Mouse (Mus musculus) midbrain, postnatal 0 days (tissue): Measurements from ENCODE around the gene Disc1. TPM values are rescaled to one million over a fixed set of nuclear protein-coding genes. Genes with fewer than 3 reads are reported as not detected.

Experiments used
- ATAC-seq: fragments of 200-750 bp; cut with Nextera tagmentation; 2 replicates; pipeline ENCODE4 v1.8.0; 2017; ENCODE audit warnings: moderate number of reproducible peaks, mild to moderate bottlenecking, moderate TSS enrichment, moderate library complexity; ENCODE audit not compliant: low FRiP score
- DNase-seq: peaks from one replicate; pipeline ENCODE4 v3.0.0-alpha.2; 2015; ENCODE audit warnings: low spot score
- H3K27ac ChIP-seq: fragments of 300-500 bp; sonication (generic); 2 replicates; pipeline ENCODE4 v1.5.1; 2014; ENCODE audit warnings: low read depth, mild to moderate bottlenecking, low read length, mixed read lengths
- H3K27me3 ChIP-seq: fragments of 300-500 bp; sonication (generic); 2 replicates; pipeline ENCODE4 v1.6.1; 2014; ENCODE audit warnings: low read length, control low read depth, mixed read lengths; ENCODE audit not compliant: insufficient read depth
- H3K36me3 ChIP-seq: fragments of 300-500 bp; sonication (generic); 2 replicates; pipeline ENCODE4 v1.6.1; 2014; ENCODE audit warnings: low read length, control low read depth, mixed read lengths; ENCODE audit not compliant: insufficient read depth
- H3K4me1 ChIP-seq: fragments of 300-500 bp; sonication (generic); 2 replicates; pipeline ENCODE4 v1.6.1; 2014; ENCODE audit warnings: mild to moderate bottlenecking, control low read depth, antibody characterized with exemption, low read length, mixed read lengths; ENCODE audit not compliant: insufficient read depth
- H3K4me2 ChIP-seq: fragments of 300-500 bp; sonication (generic); 2 replicates; pipeline ENCODE4 v1.6.1; 2014; ENCODE audit warnings: low read depth, mild to moderate bottlenecking, low read length, mixed read lengths; ENCODE audit not compliant: poor library complexity, severe bottlenecking
- H3K4me3 ChIP-seq: fragments of 300-500 bp; sonication (generic); 2 replicates; pipeline ENCODE4 v1.5.1; 2014; ENCODE audit warnings: low read depth, mild to moderate bottlenecking, low read length, moderate library complexity
- H3K9ac ChIP-seq: fragments of 300-500 bp; sonication (generic); replicated peaks from 2 replicates; pipeline ENCODE4 v1.6.1; 2014; ENCODE audit warnings: mild to moderate bottlenecking, low read length, moderate library complexity, mixed read lengths; ENCODE audit not compliant: poor library complexity, severe bottlenecking
- H3K9me3 ChIP-seq: fragments of 300-500 bp; sonication (generic); 2 replicates; pipeline ENCODE4 v1.6.1; 2016; ENCODE audit warnings: low read length, control low read depth
- CTCF ChIP-seq: IDR thresholded peaks from 2 replicates; pipeline ENCODE4 v1.5.1; 2016; ENCODE audit warnings: antibody characterized with exemption, mild to moderate bottlenecking
- WGBS: fragments of 180-500 bp; shearing (Covaris S2); extraction: QIAGEN DNeasy Blood & Tissue Kit; methylation state at CpG from one replicate; pipeline ENCODE4 v1.1.7; 2014; 5-methylcytosine and 5-hydroxymethylcytosine counted together
- polyA plus RNA-seq: library from polyadenylated mRNA; unstranded; fragments of >200 nt; fragmentation: Nextera tagmentation; extraction: Ambion mirVana; gene quantifications from 2 replicates; pipeline ENCODE4 v1.2.1, GENCODE M21; 2015
- total RNA-seq: library from RNA; depleted of rRNA; stranded (reverse); fragments of >200 nt; gene quantifications from 2 replicates; pipeline ENCODE4 v1.2.3, GENCODE M21; 2014

The Disc1 gene
- total and polyA plus RNA-seq, 2 experiments from 2014 or later: 1.4 to 6.1 TPM

DNA sequence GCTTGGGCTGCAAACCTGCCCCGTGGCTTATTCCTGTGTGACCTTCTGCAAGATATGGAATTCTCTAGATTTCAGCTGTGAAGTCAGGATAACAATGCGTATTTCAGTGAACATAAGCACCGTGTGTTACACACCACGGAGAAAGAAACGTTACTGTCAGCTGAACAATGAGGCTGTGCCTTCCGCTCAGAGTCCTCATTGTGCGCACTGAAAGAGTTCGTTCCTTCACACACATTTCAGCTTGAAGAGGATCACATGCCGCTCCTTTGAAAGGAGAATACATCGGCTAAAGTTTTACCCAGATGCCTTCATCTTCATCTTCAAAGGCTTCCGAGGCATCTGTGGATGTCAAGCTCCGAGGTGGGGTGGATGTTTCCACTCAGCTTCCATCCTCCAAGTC is 105.4 kb downstream of the Disc1 start:
- ATAC-seq: no peak
- TF ChIP-seq CTCF: no peak
- Histone ChIP-seq H3K4me1 (no peaks in the 10 kb centered on the region), H3K9ac (no peak overlapping the region; the same call in 1 of the 2 replicates), H3K36me3 (no peaks in the 10 kb centered on the region), H3K9me3 (no peaks in the 10 kb centered on the region), H3K27ac (no peak overlapping the region), H3K4me2 (no peak overlapping the region), H3K27me3 (no peaks in the 10 kb centered on the region), H3K4me3 (no peak overlapping the region)
- DNase-seq: no peak
- WGBS: 19% methylated on average over 12 of the region's 12 CpGs

- H3K4me1 ChIP-seq: no peaks in the 10 kb centered on the region
- H3K36me3 ChIP-seq: no peaks in the 10 kb centered on the region
- no peak overlapping the region for H3K4me2 ChIP-seq
- no peaks in the 10 kb centered on the region for H3K27me3 ChIP-seq
- H3K27ac ChIP-seq: no peak overlapping the region
- TF ChIP-seq CTCF: no peak
- H3K9me3 ChIP-seq: no peaks in the 10 kb centered on the region
- ATAC-seq: no peak
- H3K9ac ChIP-seq: no peak overlapping the region
- no peak for DNase-seq
- H3K4me3 ChIP-seq: no peak overlapping the region
- 88% methylated on average over 10 of the region's 10 CpGs for WGBS
Observed at GRCm38 (mm10) chr8:125163491-125163890, 109.5 kb downstream of the Disc1 start.

DNA sequence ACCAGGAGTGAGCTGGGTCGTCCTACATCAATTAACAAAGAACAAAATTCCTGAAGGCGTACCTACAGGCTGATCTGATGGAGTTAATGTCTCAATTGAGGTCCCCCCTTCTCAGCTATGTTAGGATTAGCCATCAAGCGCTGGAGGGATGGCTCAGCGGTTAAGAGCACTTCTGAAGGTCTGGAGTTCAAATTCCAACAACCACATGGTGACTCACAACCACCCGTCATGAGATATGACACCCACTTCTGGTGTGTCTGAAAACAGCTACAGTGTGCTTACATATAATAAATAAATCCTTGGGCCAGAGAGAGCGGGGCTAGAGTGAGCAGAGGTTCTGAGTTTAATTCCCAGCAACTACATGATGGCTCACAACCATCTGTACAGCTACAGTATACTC is 109.9 kb downstream of the Disc1 start:
- Histone ChIP-seq H3K9me3 (no peaks in the 10 kb centered on the region), H3K9ac (no peak overlapping the region), H3K4me1 (0 out of 2 replicates have a peak, but pooled peaks cover 1% of the 10 kb centered on the region), H3K36me3 (no peaks in the 10 kb centered on the region), H3K27ac (no peak overlapping the region), H3K4me3 (no peak overlapping the region), H3K4me2 (no peak overlapping the region), H3K27me3 (no peaks in the 10 kb centered on the region)
- TF ChIP-seq CTCF: no peak
- 85% methylated on average over 6 of the region's 6 CpGs for whole genome bisulfite sequencing
- ATAC-seq (no peak), DNase-seq (no peak)

DNA sequence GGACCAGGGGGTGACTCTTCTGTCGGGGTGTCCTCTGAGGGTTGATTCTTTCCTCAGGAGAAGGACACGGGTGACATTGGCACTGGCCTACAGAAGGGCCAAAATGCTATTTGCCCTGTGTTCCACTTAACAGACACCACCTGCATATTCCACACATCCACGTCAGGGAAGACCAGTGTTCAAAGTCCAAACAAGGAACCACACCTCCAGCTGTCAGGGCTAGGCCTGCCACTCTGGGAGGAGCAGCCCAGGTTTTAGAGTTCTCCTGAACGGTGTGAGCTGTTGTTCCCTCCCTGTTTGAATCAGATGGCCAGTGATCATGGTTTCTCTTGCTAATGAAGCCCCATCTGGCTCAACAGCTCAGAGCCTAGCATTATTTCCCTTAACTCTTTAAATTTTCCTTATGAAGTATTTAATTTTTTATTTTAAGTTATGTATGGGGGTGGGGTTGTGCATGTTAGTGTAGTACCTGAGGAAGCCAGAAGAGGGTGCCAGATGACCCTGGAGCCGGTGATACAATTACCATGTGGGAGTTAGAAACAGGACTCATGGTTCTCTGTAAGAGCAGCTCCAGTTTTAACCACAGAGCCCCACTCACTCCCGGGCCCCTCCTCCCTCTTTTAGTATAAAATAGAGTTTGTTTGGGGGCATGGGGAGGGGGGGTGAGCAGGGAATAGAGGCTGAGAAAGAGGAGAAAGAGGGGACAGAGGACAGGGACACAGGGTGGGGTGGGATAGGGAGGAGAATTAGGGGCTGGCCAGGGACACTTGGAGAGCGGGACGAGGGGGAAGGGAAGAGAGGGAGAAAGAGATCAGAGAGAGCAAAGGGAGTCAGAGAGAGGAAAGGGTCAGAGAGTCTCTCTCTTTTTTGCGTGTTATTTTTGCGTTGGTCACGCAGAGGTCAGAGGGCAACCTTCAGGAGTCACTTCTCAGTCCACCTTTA is 111.8 kb downstream of the Disc1 start:
- Histone ChIP-seq H3K4me1 (0 out of 2 replicates have a peak, but pooled peaks cover 4% of the 10 kb centered on the region), H3K27me3 (no peaks in the 10 kb centered on the region), H3K9ac (no peak overlapping the region), H3K4me3 (no peak overlapping the region), H3K4me2 (no peak overlapping the region), H3K9me3 (no peaks in the 10 kb centered on the region), H3K27ac (no peak overlapping the region), H3K36me3 (no peaks in the 10 kb centered on the region)
- TF ChIP-seq CTCF: peak; percentile 72
- no peak for ATAC-seq
- DNase-seq: peak; percentile 37
- WGBS: 73% methylated on average over 11 of the region's 11 CpGs

DNA sequence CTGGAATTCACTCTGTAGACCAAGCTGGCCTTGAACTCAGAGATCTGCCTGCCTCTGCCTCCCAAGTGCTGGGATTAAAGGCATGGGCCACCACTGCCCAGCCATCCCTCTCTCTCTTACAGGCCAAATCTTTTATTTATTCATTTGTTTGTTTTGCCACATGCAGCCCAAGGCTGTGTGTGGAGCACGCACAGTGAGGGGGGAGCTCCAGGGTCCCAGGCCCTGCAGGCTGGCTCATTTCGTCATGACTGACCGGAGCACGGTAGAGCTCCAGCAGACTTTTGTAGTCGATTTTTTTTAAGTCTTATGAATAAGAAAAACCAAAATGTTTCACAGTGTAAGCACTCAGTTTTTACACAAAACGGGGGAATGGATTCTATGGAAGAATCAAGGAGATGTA is 112.5 kb downstream of the Disc1 start:
- Histone ChIP-seq H3K4me3 (no peak overlapping the region), H3K4me1 (0 out of 2 replicates have a peak, but pooled peaks cover 4% of the 10 kb centered on the region), H3K4me2 (no peak overlapping the region), H3K9ac (no peak overlapping the region), H3K27me3 (no peaks in the 10 kb centered on the region), H3K9me3 (no peaks in the 10 kb centered on the region), H3K36me3 (no peaks in the 10 kb centered on the region), H3K27ac (no peak overlapping the region)
- no peak for TF ChIP-seq CTCF
- 34% methylated on average over 6 of the region's 6 CpGs for WGBS
- DNase-seq (no peak), ATAC-seq (no peak)

DNA sequence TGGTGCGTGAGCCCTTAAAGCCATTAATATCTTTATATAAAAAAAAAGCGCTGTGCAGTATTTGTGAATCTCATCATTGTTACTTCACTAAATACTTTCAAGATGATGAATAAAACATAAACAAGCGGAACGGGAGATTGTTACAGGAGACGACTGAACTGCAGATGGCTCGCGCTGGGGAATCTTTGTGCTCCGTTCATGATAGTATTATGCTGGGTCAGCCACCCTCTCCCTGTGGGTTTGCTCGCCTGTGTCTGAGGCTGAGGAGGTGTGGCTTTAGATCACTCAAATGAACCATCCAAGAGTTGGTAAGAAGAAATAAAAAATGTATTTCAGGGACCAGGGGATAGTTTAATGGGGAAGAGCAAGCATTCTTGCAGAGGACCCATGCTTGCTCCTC is 113.0 kb downstream of the Disc1 start:
- no peak for TF ChIP-seq CTCF
- no peaks in the 10 kb centered on the region for H3K9me3 ChIP-seq
- no peaks in the 10 kb centered on the region for H3K36me3 ChIP-seq
- no peaks in the 10 kb centered on the region for H3K27me3 ChIP-seq
- ATAC-seq: no peak
- H3K4me1 ChIP-seq: 0 out of 2 replicates have a peak, but pooled peaks cover 4% of the 10 kb centered on the region
- no peak overlapping the region for H3K9ac ChIP-seq
- no peak overlapping the region for H3K4me3 ChIP-seq
- no peak overlapping the region for H3K27ac ChIP-seq
- WGBS: 24% methylated on average over 9 of the region's 9 CpGs
- no peak overlapping the region for H3K4me2 ChIP-seq
- DNase-seq: peak; percentile 29
